Mouse (Mus musculus) adrenal gland, postnatal 4 days (tissue): ENCODE results near the gene Tmem30b. TPM values are rescaled to one million over a fixed set of nuclear protein-coding genes. Genes with fewer than 3 reads are reported as not detected.
"Not testable (repeated sequence)": the region's sequence is repeated elsewhere in the genome, so short reads cannot be mapped to it uniquely, and the experiment has no call there.

ENCODE experiments used
- DNase-seq, 2 experiments: peaks; one replicate each; pipeline ENCODE4 v3.0.0; 2021 to 2022; ENCODE audit warnings: low spot score in 2 of 2, mixed read lengths in 2 of 2
- long read RNA-seq, 2 experiments: library from polyadenylated mRNA; stranded (forward); transcript quantifications; one replicate each; pipeline ENCODE4 v2.0.0; 2021
- total RNA-seq, 2 experiments: library from RNA; stranded (reverse); gene quantifications; 2 replicates each; pipeline ENCODE4 v1.2.3; 2021

The Tmem30b gene
- 1 to 10 TPM; 2.8 to 3.3 TPM for total RNA-seq
- long read RNA-seq, experiment 1, partial matches to known transcripts: 0 of 4 reads
- long read RNA-seq, experiment 1, other reads (novel, unspliced or antisense): 0 of 4 reads
- long read RNA-seq, experiment 2, transcript Tmem30b-201 (1 exons, 2,991 nt): major isoform, 9 of 9 reads
- long read RNA-seq, experiment 2, partial matches to known transcripts: 0 of 9 reads
- long read RNA-seq, experiment 2, other reads (novel, unspliced or antisense): 0 of 9 reads

- no peak for DNase-seq
These were observed at the start of gene Tmem30b for GRCm38 (mm10) chr12:73546086-73546711. Tmem30b (minus strand) TSS chr12:73546392.

DNA sequence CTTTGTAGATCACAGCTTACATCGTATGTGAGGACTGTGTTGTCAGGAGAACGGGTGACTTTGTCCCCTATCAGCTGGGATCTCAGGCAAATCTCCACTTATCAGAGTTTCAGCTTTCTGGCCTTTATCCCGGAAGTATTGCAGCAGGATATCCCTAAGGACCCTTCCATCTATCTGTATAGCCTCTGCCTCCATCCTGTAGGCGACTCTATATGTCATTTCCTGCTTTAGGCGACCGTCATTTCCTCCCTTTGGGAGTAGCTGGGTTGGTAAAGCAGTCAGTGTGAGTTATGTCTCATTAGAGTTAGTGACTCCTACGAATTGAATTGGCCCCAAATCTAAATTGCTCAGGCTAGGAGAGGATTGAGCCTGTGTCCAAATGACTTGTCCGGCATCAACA is 49.0 kb upstream of the Tmem30b start:
- DNase-seq: no peak

- DNase-seq: no peak
These were observed 48.1 kb upstream of the Tmem30b start for GRCm38 (mm10) chr12:73594177-73594745.

- no peak for DNase-seq
These were observed 47.0 kb upstream of the Tmem30b start for GRCm38 (mm10) chr12:73593021-73593798.

GRCm38 (mm10) chr12:73591625-73592024 is 45.4 kb upstream of the Tmem30b start:
- DNase-seq: no peak

- DNase-seq: no peak
These were observed 44.6 kb upstream of the Tmem30b start for GRCm38 (mm10) chr12:73590627-73591276.

DNA sequence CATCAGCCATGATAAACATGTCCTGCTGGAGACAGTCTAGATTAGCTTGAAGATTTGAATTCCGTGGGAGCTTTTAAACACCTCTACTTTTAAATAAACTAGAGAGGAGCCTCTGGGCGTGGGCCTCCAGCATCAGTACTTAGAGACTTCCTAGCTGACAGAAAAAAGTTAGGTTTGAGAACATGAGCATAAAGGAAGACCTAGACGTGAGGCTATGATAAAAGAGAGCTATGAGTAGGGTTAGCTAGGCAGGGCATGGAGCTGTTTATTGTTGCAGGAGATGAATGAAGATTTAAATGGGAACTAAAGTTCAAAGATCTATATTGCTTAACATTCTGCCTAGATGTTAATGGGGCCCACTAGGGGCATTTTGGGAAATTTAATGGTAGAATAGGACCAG is 41.1 kb upstream of the Tmem30b start:
- DNase-seq: no peak

DNA sequence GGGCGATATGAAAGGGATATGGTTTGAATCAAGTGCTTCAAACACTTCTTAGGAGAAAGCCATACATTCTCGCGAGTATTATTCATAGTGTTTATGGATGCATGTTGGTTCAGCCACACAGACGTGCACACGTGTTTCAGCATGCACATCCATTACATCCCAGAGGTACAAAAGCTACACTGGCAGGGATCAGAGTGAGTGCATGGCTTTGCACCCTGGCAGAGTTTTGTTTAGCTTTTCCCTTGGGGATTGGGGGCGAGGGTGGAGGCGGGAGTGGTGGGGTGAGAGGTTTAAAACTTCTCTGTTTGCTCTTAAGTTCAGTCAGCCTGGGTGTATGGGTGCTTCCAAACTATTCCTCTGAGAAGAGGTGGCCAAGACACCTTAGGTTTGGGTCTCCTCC is 39.7 kb upstream of the Tmem30b start:
- DNase-seq: no peak

DNA sequence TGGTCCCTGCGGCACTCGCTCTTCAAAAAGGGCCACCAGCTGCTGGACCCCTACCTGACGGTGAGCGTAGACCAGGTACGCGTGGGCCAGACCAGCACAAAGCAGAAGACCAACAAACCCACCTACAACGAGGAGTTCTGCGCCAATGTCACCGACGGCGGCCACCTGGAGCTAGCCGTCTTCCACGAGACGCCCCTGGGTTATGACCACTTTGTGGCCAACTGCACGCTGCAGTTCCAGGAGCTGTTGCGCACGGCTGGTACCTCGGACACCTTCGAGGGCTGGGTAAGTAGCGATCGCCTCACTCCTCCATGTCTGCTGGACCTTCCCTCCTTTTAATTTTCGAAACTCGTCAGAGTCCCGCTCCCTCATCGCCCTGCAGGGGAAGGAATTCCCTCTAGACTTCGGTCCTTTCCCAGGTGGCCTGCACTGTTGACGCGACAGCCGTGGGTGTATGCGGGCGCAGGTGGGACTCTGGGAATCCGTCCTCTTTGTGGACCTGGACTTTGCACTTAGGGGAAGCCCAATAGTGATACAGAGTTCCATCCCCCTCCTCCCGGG is 39.1 kb upstream of the Tmem30b start:
- no peak for DNase-seq

- DNase-seq: peak; percentile 50 to 55
These were observed 38.5 kb upstream of the Tmem30b start, which contains the start of gene Prkch for GRCm38 (mm10) chr12:73584610-73585240. Prkch (plus strand) TSS chr12:73584796.

GRCm38 (mm10) chr12:73583813-73584609 is 37.8 kb upstream of the Tmem30b start:
- DNase-seq: no peak

DNA sequence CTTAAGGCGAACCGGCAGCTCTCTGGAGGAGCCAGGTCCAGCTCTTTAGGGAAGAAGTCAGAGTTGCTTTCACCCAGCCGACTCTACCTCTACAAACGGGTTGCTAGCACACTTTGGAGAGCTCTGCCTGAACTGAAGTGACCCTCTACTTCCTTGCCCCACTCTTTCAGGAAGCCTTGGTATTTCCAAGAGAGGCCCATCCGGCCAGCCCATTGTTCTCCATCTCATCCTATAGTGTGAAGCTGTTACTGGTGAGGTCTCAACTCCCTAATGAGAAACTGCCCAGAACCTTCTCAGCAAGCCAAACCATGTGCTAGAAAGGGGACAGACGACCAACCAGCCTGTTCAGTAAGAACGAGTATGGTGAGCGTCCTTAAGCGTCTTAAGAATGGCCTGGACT is 37.1 kb upstream of the Tmem30b start:
- no peak for DNase-seq

- no peak for DNase-seq
These were observed 34.6 kb upstream of the Tmem30b start for GRCm38 (mm10) chr12:73580811-73581210.

DNA sequence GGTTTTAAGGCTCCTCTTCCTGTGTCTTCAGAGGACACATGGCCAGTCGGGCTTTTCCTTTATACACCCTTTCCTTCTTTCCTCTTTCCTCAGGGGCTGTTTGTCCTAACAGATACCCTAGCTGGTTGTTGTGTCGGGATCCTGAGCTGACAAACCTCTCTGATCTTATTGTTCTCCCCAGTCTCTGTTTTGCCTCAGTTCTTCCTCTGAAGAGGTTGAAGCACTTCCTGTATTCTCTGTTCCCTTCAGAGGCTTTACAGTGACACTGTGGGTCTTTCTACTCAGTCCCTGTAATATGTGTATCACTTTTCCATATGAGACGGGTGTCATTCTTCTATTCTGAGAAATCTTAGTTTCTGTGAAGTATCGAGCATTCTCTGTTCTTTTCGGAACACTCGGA is 31.9 kb upstream of the Tmem30b start:
- no peak for DNase-seq

DNA sequence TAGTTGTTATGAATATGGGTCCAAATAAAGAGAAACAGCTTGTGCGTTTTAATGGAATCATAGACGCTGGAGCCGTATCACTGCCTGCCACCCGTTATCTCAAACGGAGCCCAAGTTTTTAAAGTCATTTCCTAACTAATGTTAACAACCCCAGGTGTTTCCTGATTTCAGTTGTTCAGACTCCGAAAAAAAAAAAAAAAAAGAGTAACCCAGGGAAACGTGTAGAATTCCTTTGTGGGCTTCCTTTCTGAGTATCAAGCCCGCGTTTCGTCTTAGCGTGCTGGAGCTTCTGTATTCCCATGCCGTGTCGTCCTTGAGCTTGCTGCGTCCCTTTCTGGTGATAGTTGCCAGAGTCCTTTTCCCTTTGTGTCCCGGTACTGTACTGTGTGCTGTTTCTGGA is 28.4 kb upstream of the Tmem30b start:
- DNase-seq: no peak

DNA sequence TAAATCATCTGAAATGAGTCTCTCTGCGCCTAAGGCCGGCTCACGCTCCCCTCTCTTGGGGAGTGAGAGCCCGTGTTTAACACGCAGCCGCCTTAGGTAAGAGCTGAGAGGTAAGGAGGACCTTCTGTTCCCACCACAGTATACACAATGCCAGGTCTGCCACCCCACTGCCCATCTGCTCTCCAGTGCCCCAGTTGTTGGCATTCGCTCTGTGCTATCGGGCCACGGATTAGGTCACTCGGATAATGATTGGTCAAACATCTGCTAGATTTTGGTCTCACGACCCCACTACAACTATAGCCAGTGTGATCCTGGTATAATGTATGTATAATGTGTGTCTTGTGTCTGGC is 19.4 kb upstream of the Tmem30b start:
- no peak for DNase-seq

- DNase-seq: no peak
These were observed 18.8 kb upstream of the Tmem30b start for GRCm38 (mm10) chr12:73564795-73565619.

GRCm38 (mm10) chr12:73564176-73564575 is 18.0 kb upstream of the Tmem30b start:
- DNase-seq: no peak

DNA sequence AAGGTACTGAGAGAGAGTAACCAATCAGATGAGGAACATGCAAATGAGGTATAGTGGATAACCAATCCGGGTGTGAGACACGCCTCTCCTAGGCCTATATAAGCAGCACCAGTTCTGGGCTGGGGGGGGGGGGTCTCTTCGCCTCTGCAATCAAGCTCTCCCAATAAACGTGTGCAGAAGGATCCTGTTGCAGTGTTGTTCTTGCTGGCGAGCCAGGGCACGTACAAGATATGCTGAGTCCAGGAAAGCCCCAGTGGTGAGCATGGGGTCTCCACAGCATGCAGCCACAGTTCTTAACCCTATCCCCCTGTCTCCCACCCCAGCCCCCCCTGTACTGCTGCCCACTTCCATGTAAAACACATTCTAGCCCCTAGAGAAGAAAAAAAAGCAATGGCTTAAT is 16.9 kb upstream of the Tmem30b start:
- DNase-seq: not testable (repeated sequence)
